Mouse (Mus musculus) T-helper 2 cell (primary cell): ENCODE measurements around the gene Def8.

Source experiments
- in situ Hi-C: fragments of 300-600 bp; cut with MboI, MseI; formaldehyde crosslinking; loops from one replicate; pipeline ENCODE4 v1.15.1; 2025; ENCODE audit warnings: high pct_unique_total_duplicates

Gene Def8

DNA sequence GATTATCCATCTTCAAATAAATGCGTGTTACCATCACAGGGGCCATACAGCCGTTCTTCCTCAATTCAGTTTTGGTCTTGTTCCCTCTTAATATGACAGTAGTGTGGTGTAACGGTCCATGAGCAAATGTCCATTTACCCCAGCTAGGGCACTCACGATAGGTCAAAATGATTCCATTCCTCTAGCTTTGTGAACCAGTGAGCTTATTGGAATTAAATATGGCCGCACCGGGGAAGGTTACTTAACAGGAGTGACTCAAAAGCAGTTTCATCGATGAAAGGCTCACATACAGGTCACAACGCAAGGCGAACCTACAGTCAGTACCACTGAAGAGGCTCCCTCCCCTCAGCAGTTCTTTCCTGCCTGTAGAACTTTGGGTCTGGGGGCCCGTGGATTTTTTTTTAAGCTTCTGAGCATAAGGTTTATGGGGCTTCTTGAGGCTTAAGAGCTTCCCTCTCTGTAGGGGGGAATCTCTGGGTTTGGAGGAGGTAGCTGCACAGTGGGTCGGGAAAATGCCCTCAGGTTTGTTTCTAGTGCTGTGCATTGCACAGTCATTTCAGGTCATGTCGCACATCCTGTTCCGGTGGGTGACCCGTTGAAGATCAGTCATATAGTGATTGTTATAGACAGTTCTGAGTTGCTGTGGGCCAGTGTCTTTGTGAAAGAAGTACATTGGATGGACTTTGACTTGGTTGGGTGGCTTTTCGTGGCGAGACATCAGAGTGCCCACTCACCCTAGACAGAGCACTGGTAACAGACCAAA is 55.3 kb downstream of the Def8 start:
- in situ Hi-C loops, result no loop called here

DNA sequence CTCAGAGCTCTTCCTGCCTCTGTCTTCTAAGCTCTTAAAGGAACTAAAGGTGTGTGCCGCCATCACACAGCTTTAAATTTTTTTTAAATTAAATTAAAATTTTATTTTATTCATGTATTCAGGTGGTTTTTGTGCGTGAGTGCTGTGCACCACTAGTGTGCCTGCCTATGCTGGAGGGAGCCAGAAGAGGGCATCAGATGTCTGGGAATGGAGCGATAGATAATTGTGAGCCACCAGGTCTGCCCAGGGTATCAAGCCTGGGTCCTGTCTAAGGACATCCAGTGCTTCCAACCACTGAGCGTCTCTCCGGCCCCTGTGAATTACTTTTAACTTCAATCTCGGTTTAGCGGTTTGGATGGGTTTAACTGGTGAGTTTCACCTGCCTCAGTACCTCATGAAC is 59.3 kb downstream of the Def8 start:
- in situ Hi-C loops, result no loop called here

DNA sequence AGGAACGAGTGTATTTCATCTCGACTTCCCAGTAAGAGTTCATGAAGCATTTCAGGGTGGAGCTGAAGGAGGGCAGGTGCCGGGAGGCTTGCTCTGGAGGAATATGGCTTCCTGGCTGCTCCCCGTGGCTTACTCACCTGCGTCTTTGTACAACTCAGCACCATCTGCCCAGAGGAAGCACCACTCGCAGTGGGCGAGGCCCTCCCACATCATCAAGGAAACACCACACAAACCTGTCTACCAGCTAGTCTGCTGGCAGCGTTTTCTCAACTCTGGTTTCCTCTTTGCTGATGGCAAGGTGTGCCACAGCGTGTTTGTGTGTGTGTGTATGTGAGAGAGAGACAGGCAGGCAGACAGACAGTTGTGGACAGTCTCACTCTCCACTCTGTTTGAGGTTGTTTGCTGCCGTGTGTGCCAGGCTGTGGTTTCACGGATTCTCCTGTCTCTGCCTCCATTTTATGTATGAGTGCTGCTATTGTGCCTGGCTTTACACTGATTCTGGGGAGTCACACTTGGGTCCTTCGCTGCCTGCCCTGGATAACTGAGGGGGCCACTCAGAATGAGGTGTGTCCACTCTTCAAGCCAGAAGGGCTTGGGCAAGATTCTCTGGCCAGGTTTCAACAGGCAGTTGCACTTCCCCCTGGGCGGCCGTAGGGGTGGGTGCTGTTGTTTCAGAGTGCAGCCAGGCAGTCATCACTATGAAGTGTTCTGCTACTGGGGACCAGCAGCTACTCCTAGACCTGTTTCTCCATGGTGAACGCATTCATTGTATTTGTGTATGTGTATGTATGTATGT is 68.2 kb downstream of the Def8 start:
- in situ Hi-C loops, result no loop called here

DNA sequence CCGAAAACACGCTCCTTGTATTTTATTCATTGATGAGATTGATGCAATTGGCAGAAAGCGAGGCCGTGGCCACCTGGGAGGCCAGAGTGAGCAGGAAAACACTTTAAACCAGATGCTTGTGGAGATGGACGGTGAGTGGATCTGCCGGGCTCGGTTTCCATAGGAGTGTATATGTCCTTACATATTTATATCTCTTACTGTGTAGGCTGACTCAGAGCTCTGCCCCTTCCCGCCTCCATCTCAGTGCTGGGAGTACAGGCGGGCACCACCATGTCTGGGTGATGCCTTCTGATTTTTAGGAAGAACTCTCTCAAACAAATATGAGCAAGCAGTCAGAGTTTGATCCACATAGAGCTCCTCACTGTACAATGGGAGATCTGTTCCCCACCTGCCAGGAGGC is 69.6 kb downstream of the Def8 start:
- in situ Hi-C loops, result no loop called here

DNA sequence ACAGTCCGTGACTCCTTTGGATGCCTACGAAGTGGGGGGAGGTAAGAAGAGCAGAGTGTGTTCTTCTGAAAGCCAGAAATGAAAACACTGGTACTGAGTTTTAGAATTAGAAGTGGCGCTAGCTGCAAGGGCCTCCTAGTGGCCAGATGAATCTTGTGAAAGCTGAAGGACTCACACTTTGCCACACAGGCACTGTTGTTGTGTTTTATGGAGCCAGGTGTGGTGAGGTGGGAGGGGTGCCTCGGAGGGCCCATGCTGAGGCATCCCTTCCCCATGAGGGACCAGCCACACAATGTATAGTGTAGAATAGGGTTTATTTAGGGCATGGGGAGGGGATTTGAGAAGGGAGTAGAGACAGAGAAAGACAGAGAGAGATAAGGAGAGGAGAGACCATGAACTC is 74.4 kb downstream of the Def8 start:
- in situ Hi-C loops, result no loop called here

DNA sequence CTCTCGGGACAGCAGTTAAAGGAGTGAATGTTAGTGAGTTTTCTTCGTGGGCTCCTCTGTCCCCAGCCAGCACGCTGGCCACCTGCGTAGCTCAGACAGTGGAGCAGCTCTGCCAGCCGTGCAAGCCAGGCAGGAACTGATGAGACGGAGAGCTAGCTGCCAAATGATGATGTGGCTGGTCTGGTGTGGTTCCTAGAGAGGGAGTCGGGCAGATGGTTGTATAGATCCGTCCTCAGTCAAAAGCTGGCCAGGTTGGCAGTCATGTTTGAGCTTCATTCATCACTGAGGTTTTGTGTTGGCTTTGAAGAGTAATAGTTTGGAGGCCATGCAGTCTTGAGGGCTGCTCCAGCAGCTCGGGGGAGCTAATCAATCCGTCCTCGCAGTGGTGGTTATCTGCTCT is 75.6 kb downstream of the Def8 start:
- in situ Hi-C loops, result no loop called here

DNA sequence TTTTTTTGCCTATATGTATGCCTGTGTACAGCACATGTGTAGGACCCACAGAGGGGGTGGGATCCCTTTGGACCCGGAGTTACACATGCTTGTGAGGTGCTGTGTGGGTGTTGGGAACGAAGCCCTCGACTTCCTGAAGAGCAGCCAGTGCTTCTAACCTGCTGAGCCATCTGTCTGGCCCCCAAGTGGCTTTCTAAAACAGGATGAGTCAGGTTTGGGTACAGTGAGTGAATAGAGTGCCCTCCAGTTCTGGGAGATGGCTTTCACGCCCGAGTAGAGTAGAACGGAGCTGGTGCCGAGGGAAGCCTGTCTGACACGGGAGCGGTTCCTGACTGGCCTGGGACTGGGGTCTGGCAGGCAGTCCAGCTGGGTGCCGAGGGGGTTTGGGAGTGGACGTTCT is 76.2 kb downstream of the Def8 start:
- in situ Hi-C loops, result no loop called here

DNA sequence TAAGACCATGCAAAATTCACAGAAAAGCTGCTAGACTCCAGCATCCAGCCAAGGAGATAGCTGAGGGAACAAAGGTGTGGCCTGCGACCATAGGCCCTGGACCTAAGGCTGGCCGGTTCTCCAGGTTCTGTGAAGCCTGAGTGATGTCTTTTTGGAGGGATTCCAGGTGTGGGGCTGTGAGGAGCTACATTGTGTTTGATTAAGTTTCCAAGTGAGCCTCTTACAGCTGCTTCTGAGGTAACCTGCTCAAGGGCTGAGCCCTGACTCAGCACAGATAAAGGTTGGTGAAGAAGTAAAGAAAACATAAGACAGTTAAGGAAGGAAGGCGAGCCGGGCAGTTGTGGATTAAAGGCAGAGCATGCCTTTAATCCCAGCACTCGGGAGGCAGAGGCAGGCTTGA is 78.9 kb downstream of the Def8 start:
- in situ Hi-C loops, result no loop called here

DNA sequence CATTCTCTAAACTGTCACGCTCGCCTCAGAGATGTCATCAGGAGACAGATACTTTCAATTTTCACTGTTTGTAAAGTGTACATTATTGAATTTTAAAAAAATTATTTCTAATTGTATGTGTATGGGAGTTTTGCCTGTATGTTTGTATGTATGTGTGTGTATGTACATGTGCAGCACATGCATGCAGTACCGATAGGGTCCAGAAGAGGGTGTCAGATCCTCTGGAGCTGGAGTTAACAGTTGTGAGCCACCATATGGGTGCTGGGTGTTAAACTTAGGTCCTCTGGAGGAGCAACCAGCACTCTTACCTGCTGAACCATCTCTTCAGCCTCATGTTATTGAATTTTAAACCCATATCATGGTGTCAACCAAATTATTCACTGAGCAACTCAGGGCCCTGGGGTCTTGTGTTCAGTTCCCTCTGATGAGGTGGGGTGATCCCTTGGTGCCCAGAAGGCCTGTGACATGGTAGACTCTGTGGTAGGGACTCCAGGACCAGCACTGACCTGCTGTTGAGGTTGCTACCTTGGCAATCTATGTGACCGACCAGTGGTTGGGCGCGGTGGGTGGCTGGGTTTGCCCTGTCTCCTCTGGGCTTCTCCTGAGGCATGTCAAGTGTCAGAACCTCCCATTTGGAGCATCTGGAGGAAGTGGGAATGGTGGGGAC is 80.6 kb downstream of the Def8 start:
- in situ Hi-C loops, result no loop called here

DNA sequence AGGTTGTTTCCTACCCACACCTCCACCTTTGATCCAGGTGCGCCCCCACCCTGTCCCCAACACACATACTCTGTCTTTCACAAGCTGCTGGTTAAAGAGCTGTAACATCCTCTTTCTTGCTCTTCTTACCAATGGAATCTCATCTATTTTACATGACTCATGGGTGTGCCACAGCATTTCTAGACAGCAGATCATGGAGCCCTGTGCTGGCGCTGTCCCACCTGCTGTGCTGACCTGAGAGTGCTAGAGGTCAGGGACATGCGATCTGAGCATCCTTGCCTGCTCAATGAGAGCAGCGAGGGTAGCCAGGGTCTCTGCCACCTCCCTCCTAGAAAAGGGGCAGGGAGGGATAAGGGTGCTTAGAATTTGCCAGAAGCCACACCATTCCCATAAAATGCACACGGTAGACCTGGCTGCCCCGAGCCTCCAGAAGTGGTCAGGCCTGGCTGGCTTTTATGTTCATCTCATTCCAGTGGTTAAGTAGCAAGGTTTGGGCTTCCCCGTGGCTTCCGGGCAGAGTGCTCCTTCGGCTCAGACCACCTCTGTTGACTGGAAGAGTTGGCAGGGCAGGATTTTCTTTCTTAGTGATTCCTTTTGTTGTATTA is 81.4 kb downstream of the Def8 start:
- in situ Hi-C loops, result no loop called here

DNA sequence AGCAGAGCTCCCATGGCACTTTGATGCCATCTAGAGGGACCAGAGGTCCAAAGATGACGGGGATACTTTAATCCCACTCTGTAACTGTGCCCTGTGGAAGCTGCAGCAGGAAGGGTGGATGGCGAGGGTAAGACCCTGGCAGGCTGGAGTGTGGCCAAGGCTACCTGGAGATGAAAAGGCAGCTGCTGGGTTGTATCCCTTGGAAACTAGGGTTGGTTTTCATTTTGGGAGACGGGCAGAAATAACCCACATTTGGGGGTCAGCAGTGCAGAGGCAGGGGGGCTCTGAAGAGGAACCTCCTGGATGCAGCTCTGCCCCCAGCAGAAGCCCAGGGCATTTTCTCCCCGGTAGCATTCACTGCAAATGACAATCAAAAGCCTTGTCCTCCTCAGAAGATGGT is 81.9 kb downstream of the Def8 start:
- in situ Hi-C loops, result no loop called here

DNA sequence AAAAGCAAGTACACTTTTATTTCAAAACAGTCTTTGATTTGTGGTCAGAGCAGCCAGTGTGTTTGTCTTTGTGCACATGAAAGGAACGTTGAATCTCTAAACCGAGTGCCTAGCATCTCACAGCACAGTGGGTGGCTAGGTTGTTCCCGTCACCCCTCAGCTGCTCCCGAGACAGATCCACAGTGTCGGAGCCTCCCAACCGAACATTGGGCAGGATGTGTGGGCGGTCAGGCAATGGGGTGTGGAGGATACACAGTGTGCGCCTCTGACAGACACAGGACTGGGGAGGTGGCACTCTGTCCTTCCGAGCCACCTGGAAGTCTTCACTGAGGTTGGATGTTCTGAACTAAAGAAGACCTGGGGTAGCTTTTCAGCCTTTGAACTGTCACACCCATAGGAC is 82.4 kb downstream of the Def8 start:
- in situ Hi-C loops, result no loop called here

DNA sequence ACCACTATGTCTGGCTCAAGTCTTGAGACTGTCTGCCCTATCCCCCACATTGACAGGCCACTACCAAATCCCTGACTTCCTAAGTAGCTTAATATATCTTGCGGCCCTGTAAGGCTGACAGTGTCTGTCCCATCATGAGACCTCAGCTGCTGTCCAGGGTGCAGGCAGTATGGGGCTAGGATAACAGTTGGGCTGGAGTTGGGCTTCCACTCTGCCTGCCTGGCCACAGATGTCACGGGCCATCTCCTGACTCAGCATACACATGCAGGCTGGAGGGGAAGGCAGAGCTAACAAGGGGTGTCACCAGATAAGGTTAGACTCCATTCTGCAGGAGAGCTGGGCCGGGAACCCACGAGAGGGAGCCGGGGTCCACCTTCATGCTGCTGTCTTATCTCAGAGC is 83.8 kb downstream of the Def8 start:
- in situ Hi-C loops, result no loop called here

DNA sequence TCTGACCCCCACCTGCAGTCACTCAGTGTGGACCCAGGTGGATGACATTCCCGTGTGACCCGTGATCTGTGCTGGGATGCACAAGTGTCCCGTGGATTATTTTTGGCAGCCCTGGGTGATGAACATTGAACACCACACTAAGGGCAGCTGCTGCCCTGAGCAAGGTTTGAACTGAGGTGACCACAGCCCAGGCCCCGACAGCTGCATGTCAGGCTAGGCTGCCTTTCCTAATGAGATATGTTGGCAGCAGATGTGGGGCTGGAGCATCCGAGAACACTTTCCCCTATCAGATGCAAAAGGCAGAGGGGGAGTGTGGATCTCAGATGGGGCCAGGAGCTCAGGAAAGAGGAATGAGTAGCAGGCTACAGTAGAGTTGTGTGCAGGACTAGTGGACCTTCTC is 87.5 kb downstream of the Def8 start:
- in situ Hi-C loops, result no loop called here
